Mouse (Mus musculus) embryonic facial prominence, embryonic 10.5 days (tissue): Measurements from ENCODE around the gene Trip12. TPM values are rescaled to one million over a fixed set of nuclear protein-coding genes. Genes with fewer than 3 reads are reported as not detected.
A peak's percentile ranks its signal among the peaks of the same experiment; 100 is the strongest.

Source experiments
- DNase-seq: peaks from one replicate; pipeline ENCODE4 v3.0.0-alpha.2; 2017; ENCODE audit warnings: low spot score
- H3K27ac ChIP-seq: fragments of 300-500 bp; sonication (generic); replicated peaks from 2 replicates; pipeline ENCODE4 v1.5.1; 2016; ENCODE audit warnings: mild to moderate bottlenecking
- H3K27me3 ChIP-seq: fragments of 300-500 bp; sonication (generic); replicated peaks from 2 replicates; pipeline ENCODE4 v1.6.1; 2016; ENCODE audit warnings: low read depth, mild to moderate bottlenecking; ENCODE audit not compliant: poor library complexity, severe bottlenecking
- H3K36me3 ChIP-seq: fragments of 300-500 bp; sonication (generic); replicated peaks from 2 replicates; pipeline ENCODE4 v1.6.1; 2016; ENCODE audit warnings: mild to moderate bottlenecking, moderate library complexity
- H3K4me1 ChIP-seq: fragments of 300-500 bp; sonication (generic); 2 replicates; pipeline ENCODE4 v1.6.1; 2016
- H3K4me3 ChIP-seq: fragments of 300-500 bp; sonication (generic); 2 replicates; pipeline ENCODE4 v1.5.1; 2016; ENCODE audit warnings: mild to moderate bottlenecking, moderate library complexity
- H3K9me3 ChIP-seq: fragments of 300-500 bp; sonication (generic); 2 replicates; pipeline ENCODE4 v1.6.1; 2016; ENCODE audit warnings: mild to moderate bottlenecking
- WGBS: fragments of 180-500 bp; shearing (Covaris S2); methylation state at CpG from one replicate; pipeline ENCODE4 v1.1.7; 2016; 5-methylcytosine and 5-hydroxymethylcytosine counted together
- polyA plus RNA-seq: library from polyadenylated mRNA; unstranded; fragments of >200 nt; fragmentation: Nextera tagmentation; extraction: Ambion mirVana; gene quantifications from 2 replicates; pipeline ENCODE4 v1.2.1, GENCODE M21; 2016

Gene Trip12
- polyA plus RNA-seq, 1 experiment from 2014 or later = 86.5 TPM

GRCm38 (mm10) chr1:84837523-84838145 lies 2.7 kb downstream of the Trip12 start:
- peak overlapping the region; percentile 98 for H3K4me3 ChIP-seq
- 10% methylated on average over 20 of the region's 20 CpGs for WGBS
- no peaks in the 10 kb centered on the region for H3K27me3 ChIP-seq
- peaks cover 18% of the 10 kb centered on the region for H3K36me3 ChIP-seq
- H3K4me1 ChIP-seq = peaks cover 15% of the 10 kb centered on the region
- H3K27ac ChIP-seq = peak overlapping the region; percentile 99
- DNase-seq = peak; percentile 17
- H3K9me3 ChIP-seq = no peaks in the 10 kb centered on the region

GRCm38 (mm10) chr1:84825091-84825490 lies 15.2 kb downstream of the Trip12 start:
- H3K9me3 ChIP-seq = no peaks in the 10 kb centered on the region
- no peak overlapping the region for H3K4me3 ChIP-seq
- no peaks in the 10 kb centered on the region for H3K27me3 ChIP-seq
- DNase-seq = no peak
- H3K36me3 ChIP-seq = peaks cover 54% of the 10 kb centered on the region
- WGBS = 74% methylated on average over 2 of the region's 2 CpGs
- no peaks in the 10 kb centered on the region for H3K4me1 ChIP-seq
- H3K27ac ChIP-seq = no peak overlapping the region

GRCm38 (mm10) chr1:84817596-84817995 lies 22.7 kb downstream of the Trip12 start:
- H3K9me3 ChIP-seq = no peaks in the 10 kb centered on the region
- no peaks in the 10 kb centered on the region for H3K27me3 ChIP-seq
- WGBS = 97% methylated on average over 1 of the region's 1 CpGs
- no peaks in the 10 kb centered on the region for H3K4me1 ChIP-seq
- H3K4me3 ChIP-seq = no peak overlapping the region
- peaks cover 52% of the 10 kb centered on the region for H3K36me3 ChIP-seq
- H3K27ac ChIP-seq = no peak overlapping the region
- DNase-seq = no peak

- Histone ChIP-seq H3K4me3 (no peak overlapping the region), H3K27me3 (no peaks in the 10 kb centered on the region), H3K4me1 (no peaks in the 10 kb centered on the region), H3K27ac (no peak overlapping the region), H3K9me3 (no peaks in the 10 kb centered on the region), H3K36me3 (peaks cover 4% of the 10 kb centered on the region)
- WGBS = 94% methylated on average over 1 of the region's 1 CpGs
- DNase-seq = no peak
These were observed 36.5 kb downstream of the Trip12 start for GRCm38 (mm10) chr1:84803788-84804187.

- H3K9me3 ChIP-seq = no peaks in the 10 kb centered on the region
These were observed 41.1 kb downstream of the Trip12 start for GRCm38 (mm10) chr1:84799166-84799565.

GRCm38 (mm10) chr1:84795335-84795734 lies 45.0 kb downstream of the Trip12 start:
- no peaks in the 10 kb centered on the region for H3K27me3 ChIP-seq
- 94% methylated on average over 7 of the region's 7 CpGs for WGBS
- no peaks in the 10 kb centered on the region for H3K4me1 ChIP-seq
- H3K27ac ChIP-seq = no peak overlapping the region
- H3K9me3 ChIP-seq = no peaks in the 10 kb centered on the region
- no peak for DNase-seq
- peaks cover 52% of the 10 kb centered on the region for H3K36me3 ChIP-seq
- H3K4me3 ChIP-seq = no peak overlapping the region

More at GRCm38 (mm10) chr1:84799166-84799565, 41.1 kb downstream of the Trip12 start:
- no peak for DNase-seq
- no peak overlapping the region for H3K4me3 ChIP-seq
- H3K36me3 ChIP-seq = peaks cover 15% of the 10 kb centered on the region
- no peaks in the 10 kb centered on the region for H3K4me1 ChIP-seq
- no peaks in the 10 kb centered on the region for H3K27me3 ChIP-seq
- no peak overlapping the region for H3K27ac ChIP-seq

- Histone ChIP-seq H3K4me3 (no peak overlapping the region), H3K27ac (no peak overlapping the region), H3K4me1 (no peaks in the 10 kb centered on the region), H3K36me3 (peaks cover 86% of the 10 kb centered on the region), H3K9me3 (no peaks in the 10 kb centered on the region), H3K27me3 (no peaks in the 10 kb centered on the region)
- DNase-seq = no peak
- 95% methylated on average over 2 of the region's 2 CpGs for WGBS
These were observed 48.9 kb downstream of the Trip12 start for GRCm38 (mm10) chr1:84791393-84791792.

GRCm38 (mm10) chr1:84780630-84781029 lies 59.7 kb downstream of the Trip12 start:
- WGBS = 96% methylated on average over 3 of the region's 3 CpGs
- no peaks in the 10 kb centered on the region for H3K27me3 ChIP-seq
- peaks cover 59% of the 10 kb centered on the region for H3K36me3 ChIP-seq
- H3K4me3 ChIP-seq = no peak overlapping the region
- H3K4me1 ChIP-seq = no peaks in the 10 kb centered on the region
- no peaks in the 10 kb centered on the region for H3K9me3 ChIP-seq
- DNase-seq = no peak
- H3K27ac ChIP-seq = no peak overlapping the region

GRCm38 (mm10) chr1:84777455-84777854 lies 62.9 kb downstream of the Trip12 start:
- no peaks in the 10 kb centered on the region for H3K27me3 ChIP-seq
- H3K27ac ChIP-seq = no peak overlapping the region
- H3K4me3 ChIP-seq = no peak overlapping the region
- WGBS = 87% methylated on average over 1 of the region's 1 CpGs
- H3K4me1 ChIP-seq = no peaks in the 10 kb centered on the region
- no peak for DNase-seq
- H3K9me3 ChIP-seq = no peaks in the 10 kb centered on the region
- peaks cover 55% of the 10 kb centered on the region for H3K36me3 ChIP-seq

GRCm38 (mm10) chr1:84758843-84759242 lies 81.5 kb downstream of the Trip12 start:
- Histone ChIP-seq H3K4me3 (no peak overlapping the region), H3K9me3 (no peaks in the 10 kb centered on the region), H3K27ac (no peak overlapping the region), H3K27me3 (no peaks in the 10 kb centered on the region), H3K36me3 (peaks cover 94% of the 10 kb centered on the region), H3K4me1 (no peaks in the 10 kb centered on the region)
- WGBS = 91% methylated on average over 4 of the region's 4 CpGs
- no peak for DNase-seq

GRCm38 (mm10) chr1:84742156-84742555 lies 98.2 kb downstream of the Trip12 start:
- 96% methylated on average over 3 of the region's 3 CpGs for WGBS
- peaks cover 91% of the 10 kb centered on the region for H3K36me3 ChIP-seq

GRCm38 (mm10) chr1:84740080-84740479 lies 100.2 kb downstream of the Trip12 start:
- Histone ChIP-seq H3K36me3 (peaks cover 98% of the 10 kb centered on the region), H3K4me1 (no peaks in the 10 kb centered on the region), H3K9me3 (no peaks in the 10 kb centered on the region), H3K4me3 (no peak overlapping the region), H3K27me3 (no peaks in the 10 kb centered on the region), H3K27ac (no peak overlapping the region)
- DNase-seq = no peak
- 88% methylated on average over 1 of the region's 1 CpGs for WGBS

More at GRCm38 (mm10) chr1:84742156-84742555, 98.2 kb downstream of the Trip12 start:
- Histone ChIP-seq H3K9me3 (no peaks in the 10 kb centered on the region), H3K4me3 (no peak overlapping the region), H3K27me3 (no peaks in the 10 kb centered on the region), H3K4me1 (no peaks in the 10 kb centered on the region), H3K27ac (no peak overlapping the region)
- no peak for DNase-seq

GRCm38 (mm10) chr1:84737097-84737496 lies 103.2 kb downstream of the Trip12 start:
- H3K36me3 ChIP-seq = peaks cover 85% of the 10 kb centered on the region
- H3K27ac ChIP-seq = no peak overlapping the region
- no peaks in the 10 kb centered on the region for H3K27me3 ChIP-seq
- H3K4me1 ChIP-seq = no peaks in the 10 kb centered on the region
- no peak for DNase-seq
- H3K4me3 ChIP-seq = no peak overlapping the region
- WGBS = 77% methylated on average over 1 of the region's 1 CpGs
- no peaks in the 10 kb centered on the region for H3K9me3 ChIP-seq
